Mouse (Mus musculus): Measurements from ENCODE around the gene Pim2. TPM values are rescaled to one million over a fixed set of nuclear protein-coding genes. Genes with fewer than 3 reads are reported as not detected.
A peak's percentile ranks its signal among the peaks of the same experiment; 100 is the strongest.

Pim2 gene
- total RNA-seq (2022) = 10 to 100 TPM; 41.3 to 61.5 (median 50.7) TPM

GRCm38 (mm10) chrX:7878007-7878419 is at the start of gene Pim2:
Pim2 (plus strand) TSS chrX:7878262.
- DNase-seq (ENCODE audit: low spot score in 2 of 2) = peak; percentile 77 to 81

- no peak for DNase-seq (ENCODE audit: low spot score in 2 of 2)
These were observed 40.9 kb upstream of the Pim2 start for GRCm38 (mm10) chrX:7837146-7837545.

- DNase-seq (ENCODE audit: low spot score in 2 of 2) = no peak
These were observed 37.3 kb upstream of the Pim2 start for GRCm38 (mm10) chrX:7840842-7841162.

GRCm38 (mm10) chrX:7841163-7842162 is 36.6 kb upstream of the Pim2 start, which contains the start of gene Otud5:
Otud5 (plus strand) TSS chrX:7841364.
- DNase-seq (ENCODE audit: low spot score in 2 of 2) = peak; percentile 93 to 94

GRCm38 (mm10) chrX:7842318-7842717 is 35.7 kb upstream of the Pim2 start:
- DNase-seq (ENCODE audit: low spot score in 2 of 2) = no peak

GRCm38 (mm10) chrX:7847845-7848244 is 30.2 kb upstream of the Pim2 start:
- DNase-seq (ENCODE audit: low spot score in 2 of 2) = peak in 1 of 2 experiments; percentile 35

- no peak for DNase-seq (ENCODE audit: low spot score in 2 of 2)
These were observed 23.5 kb upstream of the Pim2 start for GRCm38 (mm10) chrX:7854578-7854977.

GRCm38 (mm10) chrX:7859191-7859753 is 18.8 kb upstream of the Pim2 start:
- no peak for DNase-seq (ENCODE audit: low spot score in 2 of 2)

- no peak for DNase-seq (ENCODE audit: low spot score in 2 of 2)
These were observed 14.9 kb upstream of the Pim2 start for GRCm38 (mm10) chrX:7863181-7863580.

GRCm38 (mm10) chrX:7864551-7864950 is 13.5 kb upstream of the Pim2 start:
- DNase-seq (ENCODE audit: low spot score in 2 of 2) = no peak

GRCm38 (mm10) chrX:7865343-7865742 is 12.7 kb upstream of the Pim2 start:
- no peak for DNase-seq (ENCODE audit: low spot score in 2 of 2)

- no peak for DNase-seq (ENCODE audit: low spot score in 2 of 2)
These were observed 12.3 kb upstream of the Pim2 start for GRCm38 (mm10) chrX:7865786-7866185.

- DNase-seq (ENCODE audit: low spot score in 2 of 2) = no peak
These were observed 10.9 kb upstream of the Pim2 start for GRCm38 (mm10) chrX:7867141-7867540.

GRCm38 (mm10) chrX:7868506-7868905 is 9.6 kb upstream of the Pim2 start:
- DNase-seq (ENCODE audit: low spot score in 2 of 2) = no peak

- DNase-seq (ENCODE audit: low spot score in 2 of 2) = no peak
These were observed 8.2 kb upstream of the Pim2 start for GRCm38 (mm10) chrX:7869826-7870225.

- peak in 1 of 2 experiments; percentile 20 for DNase-seq (ENCODE audit: low spot score in 2 of 2)
These were observed 433 bp downstream of the Pim2 start for GRCm38 (mm10) chrX:7878495-7878894.

- DNase-seq (ENCODE audit: low spot score in 2 of 2) = peak; percentile 48 to 73
These were observed 1.8 kb downstream of the Pim2 start for GRCm38 (mm10) chrX:7879819-7880218.

GRCm38 (mm10) chrX:7883841-7884567 is 5.9 kb downstream of the Pim2 start, which contains the start of gene Slc35a2:
Slc35a2 (plus strand) TSS chrX:7884028.
- peak; percentile 72 to 87 for DNase-seq (ENCODE audit: low spot score in 2 of 2)

GRCm38 (mm10) chrX:7898211-7898610 is 20.1 kb downstream of the Pim2 start:
- no peak for DNase-seq (ENCODE audit: low spot score in 2 of 2)

GRCm38 (mm10) chrX:7898880-7899874 is 21.1 kb downstream of the Pim2 start, which contains the start of the genes Pqbp1 and Timm17b:
Pqbp1 (minus strand) TSS chrX:7899269.
Timm17b (plus strand) TSS chrX:7899357.
- DNase-seq (ENCODE audit: low spot score in 2 of 2) = peak; percentile 86 to 91

All from layer of hippocampus, adult 8-10 months (tissue).